Mouse (Mus musculus): ENCODE data around the gene Fuom.

GRCm38 (mm10) chr7:140126022-140126350 lies 23.7 kb upstream of the Fuom start:
- TF ChIP-seq CTCF (IDR thresholded peaks at IDR 0.05; ENCODE audit: borderline replicate concordance, control insufficient read depth, extremely low read depth, insufficient read depth, low read length, poor library complexity) (no peak), POLR2A (IDR thresholded peaks at IDR 0.05; ENCODE audit: control insufficient read depth, extremely low read depth, insufficient read depth, low read length, poor library complexity) (no peak)

All from thymus, adult 2 months (tissue).